Mouse (Mus musculus): ENCODE data around the gene Ms4a7. TPM values are rescaled to one million over a fixed set of nuclear protein-coding genes. Genes with fewer than 3 reads are reported as not detected.

Ms4a7 gene
- total and polyA plus RNA-seq, 2 experiments from 2014 or later: 0.16 to 1.9 TPM

DNA sequence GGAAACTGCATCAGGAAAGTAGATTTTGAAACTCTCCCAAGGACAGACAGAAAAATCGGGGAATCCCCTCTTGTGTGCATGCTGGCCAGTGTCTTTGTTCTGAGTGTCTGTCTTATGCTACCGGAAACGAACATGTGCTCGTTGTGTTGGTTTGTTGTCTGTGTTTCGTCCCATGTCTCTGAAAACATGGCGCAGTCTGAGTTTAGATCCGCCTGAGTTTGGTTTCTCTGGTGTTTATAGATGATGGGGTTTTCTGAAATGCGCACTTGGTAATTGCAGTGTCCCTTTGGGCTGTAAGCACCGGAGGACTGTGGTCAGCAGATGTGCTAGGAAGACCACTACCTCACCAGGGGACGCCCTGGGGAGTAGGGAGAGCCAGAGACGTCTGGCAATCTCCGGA is 43.0 kb downstream of the Ms4a7 start:
- Histone ChIP-seq H3K27ac (ENCODE audit: low read depth, low read length) (no peak overlapping the region), H3K9ac (replicated peaks; ENCODE audit: low read length, poor library complexity, severe bottlenecking) (no peak overlapping the region), H3K4me3 (ENCODE audit: low read depth, low read length) (peak overlapping the region; percentile 25), H3K4me2 (ENCODE audit: low read depth, low read length, poor library complexity, severe bottlenecking) (peak overlapping the region; percentile 36), H3K9me3 (ENCODE audit: low read length) (no peaks in the 10 kb centered on the region), H3K4me1 (ENCODE audit: insufficient read depth, low read length) (no peaks in the 10 kb centered on the region), H3K27me3 (ENCODE audit: insufficient read depth, low read length) (no peaks in the 10 kb centered on the region), H3K36me3 (ENCODE audit: insufficient read depth, low read length) (no peaks in the 10 kb centered on the region)
- WGBS: 12% methylated on average over 12 of the region's 12 CpGs
- no peak for ATAC-seq (ENCODE audit: low FRiP score)
- DNase-seq (ENCODE audit: low spot score): peak; percentile 4
- no peak for TF ChIP-seq CTCF (IDR thresholded peaks at IDR 0.05)

GRCm38 (mm10) chr19:11283773-11284172 is 52.2 kb downstream of the Ms4a7 start, which contains the start of gene Ms4a5:
Gene Ms4a5 (minus strand): TSS chr19:11283873.
- no peak for TF ChIP-seq CTCF (IDR thresholded peaks at IDR 0.05)
- Histone ChIP-seq H3K4me2 (ENCODE audit: low read depth, low read length, poor library complexity, severe bottlenecking) (no peak within 1 kb of the TSS), H3K9ac (replicated peaks; ENCODE audit: low read length, poor library complexity, severe bottlenecking) (no peak within 1 kb of the TSS), H3K27me3 (ENCODE audit: insufficient read depth, low read length) (no peaks in the 10 kb centered on the region), H3K9me3 (ENCODE audit: low read length) (no peaks in the 10 kb centered on the region), H3K27ac (ENCODE audit: low read depth, low read length) (no peak within 1 kb of the TSS), H3K4me1 (ENCODE audit: insufficient read depth, low read length) (no peaks in the 10 kb centered on the region), H3K36me3 (ENCODE audit: insufficient read depth, low read length) (no peaks in the 10 kb centered on the region), H3K4me3 (ENCODE audit: low read depth, low read length) (no peak within 1 kb of the TSS)
- WGBS: 95% methylated on average over 2 of the region's 2 CpGs
- DNase-seq (ENCODE audit: low spot score): no peak
- no peak for ATAC-seq (ENCODE audit: low FRiP score)

DNA sequence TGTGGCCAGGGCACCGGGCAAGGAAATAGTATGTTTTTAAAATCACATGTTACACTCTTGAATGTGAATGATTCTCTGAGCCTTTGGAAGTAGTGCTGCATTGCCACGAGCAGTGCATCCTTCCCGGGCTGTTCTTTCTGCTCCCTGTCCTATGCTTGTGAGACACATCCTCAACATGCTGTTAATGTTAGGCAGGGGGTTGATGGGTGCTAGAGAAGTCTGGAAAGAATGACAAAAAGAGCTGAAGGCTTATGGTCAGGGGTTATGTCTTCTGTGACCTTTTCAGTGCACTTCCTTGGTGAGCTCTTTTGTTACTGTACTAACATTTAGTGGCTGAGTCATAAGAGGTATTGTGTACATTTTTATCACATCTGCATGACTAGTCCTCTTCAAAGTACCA is 55.7 kb downstream of the Ms4a7 start:
- WGBS: 86% methylated on average over 3 of the region's 3 CpGs

GRCm38 (mm10) chr19:11276431-11276830 is 59.5 kb downstream of the Ms4a7 start:
- Histone ChIP-seq H3K36me3 (ENCODE audit: insufficient read depth, low read length) (no peaks in the 10 kb centered on the region), H3K4me2 (ENCODE audit: low read depth, low read length, poor library complexity, severe bottlenecking) (no peak overlapping the region), H3K27me3 (ENCODE audit: insufficient read depth, low read length) (no peaks in the 10 kb centered on the region), H3K9me3 (ENCODE audit: low read length) (no peaks in the 10 kb centered on the region), H3K9ac (replicated peaks; ENCODE audit: low read length, poor library complexity, severe bottlenecking) (no peak overlapping the region), H3K4me3 (ENCODE audit: low read depth, low read length) (no peak overlapping the region), H3K4me1 (ENCODE audit: insufficient read depth, low read length) (no peaks in the 10 kb centered on the region), H3K27ac (ENCODE audit: low read depth, low read length) (no peak overlapping the region)
- DNase-seq (ENCODE audit: low spot score) (no peak), ATAC-seq (ENCODE audit: low FRiP score) (no peak)
- TF ChIP-seq CTCF (IDR thresholded peaks at IDR 0.05): no peak
- WGBS: 72% methylated on average over 5 of the region's 5 CpGs

More for the DNA sequence above, 55.7 kb downstream of the Ms4a7 start:
- H3K9ac ChIP-seq (replicated peaks; ENCODE audit: low read length, poor library complexity, severe bottlenecking): no peak overlapping the region
- no peaks in the 10 kb centered on the region for H3K4me1 ChIP-seq (ENCODE audit: insufficient read depth, low read length)
- no peak for TF ChIP-seq CTCF (IDR thresholded peaks at IDR 0.05)
- no peak overlapping the region for H3K27ac ChIP-seq (ENCODE audit: low read depth, low read length)
- H3K4me2 ChIP-seq (ENCODE audit: low read depth, low read length, poor library complexity, severe bottlenecking): no peak overlapping the region
- DNase-seq (ENCODE audit: low spot score): no peak
- no peaks in the 10 kb centered on the region for H3K9me3 ChIP-seq (ENCODE audit: low read length)
- no peaks in the 10 kb centered on the region for H3K27me3 ChIP-seq (ENCODE audit: insufficient read depth, low read length)
- ATAC-seq (ENCODE audit: low FRiP score): no peak
- H3K36me3 ChIP-seq (ENCODE audit: insufficient read depth, low read length): no peaks in the 10 kb centered on the region
- H3K4me3 ChIP-seq (ENCODE audit: low read depth, low read length): no peak overlapping the region

Other genes starting within 250 kb of the Ms4a7 start
- gene 1700017D01Rik, start 205.3 kb downstream of the Ms4a7 start, total RNA-seq (2014; rRNA removed): not detected in 2 replicates
- gene 1700017D01Rik, start 205.3 kb downstream of the Ms4a7 start, polyA plus RNA-seq (2015; fragmentation: Nextera tagmentation; extraction: Ambion mirVana): not detected in 2 replicates
- gene 1700025F22Rik, start 170.8 kb downstream of the Ms4a7 start, total RNA-seq (2014; rRNA removed): not detected in 2 replicates
- gene 1700025F22Rik, start 170.8 kb downstream of the Ms4a7 start, polyA plus RNA-seq (2015; fragmentation: Nextera tagmentation; extraction: Ambion mirVana): not detected in 2 replicates
- gene Ms4a13, start 139.4 kb downstream of the Ms4a7 start, total RNA-seq (2014; rRNA removed): not detected in 2 replicates
- gene Ms4a13, start 139.4 kb downstream of the Ms4a7 start, polyA plus RNA-seq (2015; fragmentation: Nextera tagmentation; extraction: Ambion mirVana): not detected in 2 replicates
- not detected in 2 replicates for gene Ms4a12, start 103.7 kb downstream of the Ms4a7 start, total RNA-seq (2014; rRNA removed)
- not detected in 2 replicates for gene Ms4a12, start 103.7 kb downstream of the Ms4a7 start, polyA plus RNA-seq (2015; fragmentation: Nextera tagmentation; extraction: Ambion mirVana)
- not detected in 2 replicates for gene Ms4a1, start 69.9 kb downstream of the Ms4a7 start, total RNA-seq (2014; rRNA removed)
- 0.07 TPM in 1 of 2 replicates, not detected in the other for gene Ms4a1, start 69.9 kb downstream of the Ms4a7 start, polyA plus RNA-seq (2015; fragmentation: Nextera tagmentation; extraction: Ambion mirVana)
- not detected in 2 replicates for gene Ms4a5, start 52.3 kb downstream of the Ms4a7 start, total RNA-seq (2014; rRNA removed)
- not detected in 2 replicates for gene Ms4a5, start 52.3 kb downstream of the Ms4a7 start, polyA plus RNA-seq (2015; fragmentation: Nextera tagmentation; extraction: Ambion mirVana)
- gene Ms4a14, start 21.7 kb downstream of the Ms4a7 start, total RNA-seq (2014; rRNA removed): 0.11 TPM in 1 of 2 replicates, not detected in the other
- 0.06 TPM in 1 of 2 replicates, not detected in the other for gene Ms4a14, start 21.7 kb downstream of the Ms4a7 start, polyA plus RNA-seq (2015; fragmentation: Nextera tagmentation; extraction: Ambion mirVana)
- gene Ms4a4a, start 39.4 kb upstream of the Ms4a7 start, total RNA-seq (2014; rRNA removed): 0.22 and 1.3 TPM in 2 replicates
- gene Ms4a4a, start 39.4 kb upstream of the Ms4a7 start, polyA plus RNA-seq (2015; fragmentation: Nextera tagmentation; extraction: Ambion mirVana): 1.3 and 1.9 TPM in 2 replicates
- 0.47 TPM in 1 of 2 replicates, not detected in the other for gene Ms4a4c, start 68.6 kb upstream of the Ms4a7 start, total RNA-seq (2014; rRNA removed)
- 0.20 TPM in 1 of 2 replicates, not detected in the other for gene Ms4a4c, start 68.6 kb upstream of the Ms4a7 start, polyA plus RNA-seq (2015; fragmentation: Nextera tagmentation; extraction: Ambion mirVana)
- not detected in 2 replicates for gene Ms4a4b, start 107.4 kb upstream of the Ms4a7 start, total RNA-seq (2014; rRNA removed)
- gene Ms4a4b, start 107.4 kb upstream of the Ms4a7 start, polyA plus RNA-seq (2015; fragmentation: Nextera tagmentation; extraction: Ambion mirVana): not detected in 2 replicates
- 2.0 and 4.0 TPM in 2 replicates for gene Ms4a6c, start 133.2 kb upstream of the Ms4a7 start, total RNA-seq (2014; rRNA removed)
- gene Ms4a6c, start 133.2 kb upstream of the Ms4a7 start, polyA plus RNA-seq (2015; fragmentation: Nextera tagmentation; extraction: Ambion mirVana): 2.1 and 2.3 TPM in 2 replicates
- gene Gm8369, start 149.8 kb upstream of the Ms4a7 start, total RNA-seq (2014; rRNA removed): not detected in 2 replicates
- not detected in 2 replicates for gene Gm8369, start 149.8 kb upstream of the Ms4a7 start, polyA plus RNA-seq (2015; fragmentation: Nextera tagmentation; extraction: Ambion mirVana)
- gene Ms4a6b, start 180.4 kb upstream of the Ms4a7 start, total RNA-seq (2014; rRNA removed): 2.7 and 3.0 TPM in 2 replicates
- 2.0 TPM in 2 replicates for gene Ms4a6b, start 180.4 kb upstream of the Ms4a7 start, polyA plus RNA-seq (2015; fragmentation: Nextera tagmentation; extraction: Ambion mirVana)
- not detected in 2 replicates for gene Ms4a4d, start 200.7 kb upstream of the Ms4a7 start, total RNA-seq (2014; rRNA removed)
- not detected in 2 replicates for gene Ms4a4d, start 200.7 kb upstream of the Ms4a7 start, polyA plus RNA-seq (2015; fragmentation: Nextera tagmentation; extraction: Ambion mirVana)

Measured in midbrain, postnatal 0 days (tissue).